Mouse (Mus musculus) kidney, embryonic 15.5 days (tissue): Measurements from ENCODE around the gene Lipn. TPM values are rescaled to one million over a fixed set of nuclear protein-coding genes. Genes with fewer than 3 reads are reported as not detected.

ENCODE experiments used
- ATAC-seq: fragments of 200-750 bp; cut with Nextera tagmentation; replicated peaks from 2 replicates; pipeline ENCODE4 v1.8.0; 2017; ENCODE audit warnings: moderate TSS enrichment; ENCODE audit not compliant: low FRiP score
- H3K27ac ChIP-seq: fragments of 300-500 bp; sonication (generic); 2 replicates; pipeline ENCODE4 v1.5.1; 2015; ENCODE audit warnings: mild to moderate bottlenecking, inconsistent platforms
- H3K27me3 ChIP-seq: fragments of 300-500 bp; sonication (generic); 2 replicates; pipeline ENCODE4 v1.6.1; 2015; ENCODE audit warnings: inconsistent platforms
- H3K36me3 ChIP-seq: fragments of 300-500 bp; sonication (generic); 2 replicates; pipeline ENCODE4 v1.6.1; 2015; ENCODE audit warnings: inconsistent platforms
- H3K4me1 ChIP-seq: fragments of 300-500 bp; sonication (generic); 2 replicates; pipeline ENCODE4 v1.6.1; 2015; ENCODE audit warnings: inconsistent platforms
- H3K4me2 ChIP-seq: fragments of 300-500 bp; sonication (generic); 2 replicates; pipeline ENCODE4 v1.6.1; 2015; ENCODE audit warnings: moderate library complexity, mild to moderate bottlenecking, inconsistent platforms
- H3K4me3 ChIP-seq: fragments of 300-500 bp; sonication (generic); replicated peaks from 2 replicates; pipeline ENCODE4 v1.5.1; 2015; ENCODE audit warnings: mild to moderate bottlenecking, inconsistent platforms
- H3K9ac ChIP-seq: fragments of 300-500 bp; sonication (generic); 2 replicates; pipeline ENCODE4 v1.6.1; 2015; ENCODE audit warnings: mild to moderate bottlenecking, inconsistent platforms
- H3K9me3 ChIP-seq: fragments of 300-500 bp; sonication (generic); replicated peaks from 2 replicates; pipeline ENCODE4 v1.6.1; 2016; ENCODE audit warnings: inconsistent platforms
- WGBS: fragments of 180-500 bp; shearing (Covaris S2); methylation state at CpG from one replicate; pipeline ENCODE4 v1.1.7; 2015; ENCODE audit warnings: mixed read lengths; 5-methylcytosine and 5-hydroxymethylcytosine counted together
- polyA plus RNA-seq: library from polyadenylated mRNA; unstranded; fragments of >200 nt; fragmentation: Nextera tagmentation; extraction: Ambion mirVana; gene quantifications from 2 replicates; pipeline ENCODE4 v1.2.1, GENCODE M21; 2015

Lipn gene
- polyA plus RNA-seq = not detected in 2 replicates

GRCm38 (mm10) chr19:34066779-34067472 is at the start of gene Lipn:
Lipn (plus strand) TSS chr19:34067358.
- no peak for ATAC-seq
- no peak within 1 kb of the TSS for H3K27ac ChIP-seq
- H3K4me2 ChIP-seq = no peak within 1 kb of the TSS
- WGBS = 89% methylated on average over 9 of the region's 9 CpGs
- H3K9me3 ChIP-seq = no peaks in the 10 kb centered on the region
- no peaks in the 10 kb centered on the region for H3K4me1 ChIP-seq
- H3K36me3 ChIP-seq = no peaks in the 10 kb centered on the region
- no peak within 1 kb of the TSS for H3K9ac ChIP-seq
- no peaks in the 10 kb centered on the region for H3K27me3 ChIP-seq
- H3K4me3 ChIP-seq = no peak within 1 kb of the TSS

- Histone ChIP-seq H3K4me1 (no peaks in the 10 kb centered on the region), H3K27me3 (no peaks in the 10 kb centered on the region), H3K9me3 (no peaks in the 10 kb centered on the region), H3K9ac (no peak overlapping the region), H3K36me3 (no peaks in the 10 kb centered on the region), H3K4me3 (no peak overlapping the region), H3K4me2 (no peak overlapping the region), H3K27ac (no peak overlapping the region)
- 80% methylated on average over 11 of the region's 11 CpGs for whole genome bisulfite sequencing
- no peak for ATAC-seq
Observed at GRCm38 (mm10) chr19:34021440-34022172, 45.6 kb upstream of the Lipn start.

- H3K27ac ChIP-seq = no peak overlapping the region
- no peaks in the 10 kb centered on the region for H3K27me3 ChIP-seq
- H3K36me3 ChIP-seq = no peaks in the 10 kb centered on the region
- no peaks in the 10 kb centered on the region for H3K4me1 ChIP-seq
- no peaks in the 10 kb centered on the region for H3K9me3 ChIP-seq
- H3K9ac ChIP-seq = no peak overlapping the region
- 42% methylated on average over 3 of the region's 3 CpGs for WGBS
- H3K4me2 ChIP-seq = no peak overlapping the region
- no peak for ATAC-seq
- H3K4me3 ChIP-seq = no peak overlapping the region
Observed at GRCm38 (mm10) chr19:34022759-34023158, 44.4 kb upstream of the Lipn start.

GRCm38 (mm10) chr19:34039731-34040130 is 27.4 kb upstream of the Lipn start:
- H3K27me3 ChIP-seq = no peaks in the 10 kb centered on the region
- H3K9ac ChIP-seq = no peak overlapping the region
- H3K36me3 ChIP-seq = no peaks in the 10 kb centered on the region
- no peaks in the 10 kb centered on the region for H3K4me1 ChIP-seq
- H3K9me3 ChIP-seq = no peaks in the 10 kb centered on the region
- no peak for ATAC-seq
- H3K27ac ChIP-seq = no peak overlapping the region
- H3K4me3 ChIP-seq = no peak overlapping the region
- H3K4me2 ChIP-seq = no peak overlapping the region
- 84% methylated on average over 1 of the region's 1 CpGs for WGBS

- no peak for ATAC-seq
- Histone ChIP-seq H3K27ac (no peak overlapping the region), H3K4me2 (no peak overlapping the region), H3K27me3 (no peaks in the 10 kb centered on the region), H3K9ac (no peak overlapping the region), H3K4me1 (no peaks in the 10 kb centered on the region), H3K9me3 (no peaks in the 10 kb centered on the region), H3K36me3 (no peaks in the 10 kb centered on the region), H3K4me3 (no peak overlapping the region)
- 44% methylated on average over 6 of the region's 6 CpGs for WGBS
Observed at GRCm38 (mm10) chr19:34043008-34043407, 24.1 kb upstream of the Lipn start.

GRCm38 (mm10) chr19:34049371-34050039 is 17.7 kb upstream of the Lipn start:
- Histone ChIP-seq H3K27ac (no peak overlapping the region), H3K4me1 (no peaks in the 10 kb centered on the region), H3K9ac (no peak overlapping the region), H3K4me2 (no peak overlapping the region), H3K4me3 (no peak overlapping the region), H3K27me3 (no peaks in the 10 kb centered on the region), H3K36me3 (no peaks in the 10 kb centered on the region), H3K9me3 (no peaks in the 10 kb centered on the region)
- 87% methylated on average over 3 of the region's 3 CpGs for WGBS
- ATAC-seq = no peak

- Histone ChIP-seq H3K27ac (no peak overlapping the region), H3K27me3 (no peaks in the 10 kb centered on the region), H3K4me3 (no peak overlapping the region), H3K36me3 (no peaks in the 10 kb centered on the region), H3K4me2 (no peak overlapping the region), H3K4me1 (no peaks in the 10 kb centered on the region), H3K9me3 (no peaks in the 10 kb centered on the region), H3K9ac (no peak overlapping the region)
- WGBS = 84% methylated on average over 3 of the region's 3 CpGs
- no peak for ATAC-seq
Observed at GRCm38 (mm10) chr19:34051502-34051901, 15.7 kb upstream of the Lipn start.

- no peaks in the 10 kb centered on the region for H3K36me3 ChIP-seq
- WGBS = 47% methylated on average over 1 of the region's 1 CpGs
- no peaks in the 10 kb centered on the region for H3K4me1 ChIP-seq
- no peak for ATAC-seq
- H3K9me3 ChIP-seq = no peaks in the 10 kb centered on the region
- no peak overlapping the region for H3K27ac ChIP-seq
- H3K27me3 ChIP-seq = no peaks in the 10 kb centered on the region
- H3K9ac ChIP-seq = no peak overlapping the region
- H3K4me3 ChIP-seq = no peak overlapping the region
- no peak overlapping the region for H3K4me2 ChIP-seq
Observed at GRCm38 (mm10) chr19:34063547-34063946, 3.6 kb upstream of the Lipn start.

GRCm38 (mm10) chr19:34064059-34064458 is 3.1 kb upstream of the Lipn start:
- Histone ChIP-seq H3K4me2 (no peak overlapping the region), H3K27me3 (no peaks in the 10 kb centered on the region), H3K4me1 (no peaks in the 10 kb centered on the region), H3K27ac (no peak overlapping the region), H3K9ac (no peak overlapping the region), H3K9me3 (no peaks in the 10 kb centered on the region), H3K36me3 (no peaks in the 10 kb centered on the region), H3K4me3 (no peak overlapping the region)
- WGBS = 85% methylated on average over 4 of the region's 4 CpGs
- no peak for ATAC-seq

GRCm38 (mm10) chr19:34074239-34074638 is 7.1 kb downstream of the Lipn start:
- H3K27me3 ChIP-seq = no peaks in the 10 kb centered on the region
- H3K9me3 ChIP-seq = no peaks in the 10 kb centered on the region
- H3K4me2 ChIP-seq = no peak overlapping the region
- H3K9ac ChIP-seq = no peak overlapping the region
- H3K4me3 ChIP-seq = no peak overlapping the region
- no peak overlapping the region for H3K27ac ChIP-seq
- no peak for ATAC-seq
- no peaks in the 10 kb centered on the region for H3K36me3 ChIP-seq
- H3K4me1 ChIP-seq = no peaks in the 10 kb centered on the region

- ATAC-seq = no peak
- Histone ChIP-seq H3K4me1 (no peaks in the 10 kb centered on the region), H3K9me3 (no peaks in the 10 kb centered on the region), H3K9ac (no peak overlapping the region), H3K27me3 (no peaks in the 10 kb centered on the region), H3K4me3 (no peak overlapping the region), H3K27ac (no peak overlapping the region), H3K4me2 (no peak overlapping the region), H3K36me3 (no peaks in the 10 kb centered on the region)
- 53% methylated on average over 2 of the region's 2 CpGs for WGBS
Observed at GRCm38 (mm10) chr19:34078130-34078529, 11.0 kb downstream of the Lipn start.

- no peak for ATAC-seq
- H3K4me2 ChIP-seq = no peak overlapping the region
- no peak overlapping the region for H3K27ac ChIP-seq
- WGBS = 65% methylated on average over 3 of the region's 3 CpGs
- no peaks in the 10 kb centered on the region for H3K4me1 ChIP-seq
- no peaks in the 10 kb centered on the region for H3K36me3 ChIP-seq
- H3K9me3 ChIP-seq = no peaks in the 10 kb centered on the region
- no peak overlapping the region for H3K9ac ChIP-seq
- H3K27me3 ChIP-seq = no peaks in the 10 kb centered on the region
- no peak overlapping the region for H3K4me3 ChIP-seq
Observed at GRCm38 (mm10) chr19:34089011-34089680, 22.0 kb downstream of the Lipn start.
